Mouse (Mus musculus): ENCODE measurements around the gene Zfp235. TPM values are rescaled to one million over a fixed set of nuclear protein-coding genes. Genes with fewer than 3 reads are reported as not detected.

Gene Zfp235
- polyA plus RNA-seq, 1 experiment, result not detected

- Histone ChIP-seq H3K4me1 (ENCODE audit: control insufficient read depth) (no peaks in the 10 kb centered on the region), H3K36me3 (ENCODE audit: control insufficient read depth) (no peaks in the 10 kb centered on the region), H3K27me3 (ENCODE audit: control insufficient read depth) (no peaks in the 10 kb centered on the region), H3K4me3 (replicated peaks) (no peak overlapping the region), H3K9me3 (ENCODE audit: control insufficient read depth, low read length) (no peaks in the 10 kb centered on the region)
- TF ChIP-seq GATA1 (IDR thresholded peaks at IDR 0.05; ENCODE audit: low read length) (no peak), TAL1 (IDR thresholded peaks at IDR 0.05; ENCODE audit: low read length) (no peak)
Observed at GRCm38 (mm10) chr7:24188901-24189570, 55.1 kb downstream of the Zfp235 start.

DNA sequence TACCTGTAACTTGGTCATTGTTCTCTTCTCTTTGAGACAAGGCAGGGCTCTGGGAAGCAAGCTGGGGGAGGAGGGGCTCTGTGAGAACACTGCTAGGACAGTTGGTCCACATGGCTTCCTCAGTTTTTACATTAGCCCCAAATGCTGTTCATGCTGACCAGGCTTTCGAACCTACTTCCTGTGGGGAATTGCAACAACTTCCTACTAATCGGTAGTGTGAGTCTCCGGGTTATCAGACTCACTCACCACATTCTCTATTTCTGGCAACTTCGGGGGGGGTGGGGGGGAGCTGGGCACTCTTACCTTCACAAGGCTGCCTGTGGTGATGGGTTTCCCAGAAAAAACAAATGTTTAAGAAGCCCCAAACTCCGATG, 55.6 kb downstream of the Zfp235 start:
- no peak overlapping the region for H3K4me3 ChIP-seq (replicated peaks)
- H3K27me3 ChIP-seq (ENCODE audit: control insufficient read depth), result no peaks in the 10 kb centered on the region
- H3K4me1 ChIP-seq (ENCODE audit: control insufficient read depth), result no peaks in the 10 kb centered on the region
- H3K9me3 ChIP-seq (ENCODE audit: control insufficient read depth, low read length), result no peaks in the 10 kb centered on the region
- H3K36me3 ChIP-seq (ENCODE audit: control insufficient read depth), result no peaks in the 10 kb centered on the region
- no peak for TF ChIP-seq GATA1 (IDR thresholded peaks at IDR 0.05; ENCODE audit: low read length)
- no peak for TF ChIP-seq TAL1 (IDR thresholded peaks at IDR 0.05; ENCODE audit: low read length)

DNA sequence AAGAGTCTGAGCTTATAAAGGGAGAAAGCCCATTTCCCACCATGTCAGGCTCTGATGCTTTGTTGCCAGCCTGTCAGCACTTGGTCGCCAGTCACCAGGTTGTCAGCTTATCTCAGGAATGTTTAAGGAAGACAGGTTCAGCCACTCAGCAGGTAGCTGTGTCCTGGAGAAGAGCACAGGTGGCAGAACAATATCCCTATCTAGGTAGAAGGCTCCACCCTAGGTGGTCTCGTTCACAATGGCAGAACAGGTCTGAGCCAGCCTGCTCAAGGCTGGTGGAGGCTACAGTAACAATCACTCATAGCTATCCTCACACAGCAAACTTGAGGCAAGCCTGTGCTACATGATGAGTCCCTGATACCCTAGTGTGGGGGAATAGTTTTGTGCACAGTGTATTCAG, 57.4 kb downstream of the Zfp235 start:
- no peaks in the 10 kb centered on the region for H3K9me3 ChIP-seq (ENCODE audit: control insufficient read depth, low read length)
- no peaks in the 10 kb centered on the region for H3K27me3 ChIP-seq (ENCODE audit: control insufficient read depth)
- no peaks in the 10 kb centered on the region for H3K36me3 ChIP-seq (ENCODE audit: control insufficient read depth)
- no peak for TF ChIP-seq TAL1 (IDR thresholded peaks at IDR 0.05; ENCODE audit: low read length)
- TF ChIP-seq GATA1 (IDR thresholded peaks at IDR 0.05; ENCODE audit: low read length), result no peak
- H3K4me3 ChIP-seq (replicated peaks), result no peak overlapping the region
- no peaks in the 10 kb centered on the region for H3K4me1 ChIP-seq (ENCODE audit: control insufficient read depth)

Other genes with a start within 250 kb of the Zfp235 start
- not detected in 2 replicates for gene Vmn1r178, start 242.2 kb upstream of the Zfp235 start, polyA plus RNA-seq (2012)
- not detected in 2 replicates for gene Vmn1r179, start 207.2 kb upstream of the Zfp235 start, polyA plus RNA-seq (2012)
- gene Vmn1r180, start 183.5 kb upstream of the Zfp235 start, polyA plus RNA-seq (2012), result not detected in 2 replicates
- gene Vmn1r181, start 159.6 kb upstream of the Zfp235 start, polyA plus RNA-seq (2012), result not detected in 2 replicates
- 0.03 TPM in 1 of 2 replicates, not detected in the other for gene V1rd19, start 132.5 kb upstream of the Zfp235 start, polyA plus RNA-seq (2012)
- under 0.01 TPM in 2 replicates for gene Vmn1r183, start 80.9 kb upstream of the Zfp235 start, polyA plus RNA-seq (2012)
- gene Zfp180, start 52.2 kb upstream of the Zfp235 start, polyA plus RNA-seq (2012), result 0.80 and 0.83 TPM in 2 replicates
- 0.02 and 0.05 TPM in 2 replicates for gene Zfp112, start 21.9 kb upstream of the Zfp235 start, polyA plus RNA-seq (2012)
- not detected in 2 replicates for gene Zfp114, start 40.9 kb downstream of the Zfp235 start, polyA plus RNA-seq (2012)
- 0.01 TPM in 1 of 2 replicates, not detected in the other for gene Zfp111, start 77.3 kb downstream of the Zfp235 start, polyA plus RNA-seq (2012)
- gene Zfp109, start 103.4 kb downstream of the Zfp235 start, polyA plus RNA-seq (2012), result 0.02 TPM in 1 of 2 replicates, not detected in the other
- not detected in 2 replicates for gene Zfp108, start 120.6 kb downstream of the Zfp235 start, polyA plus RNA-seq (2012)
- gene Zfp93, start 136.3 kb downstream of the Zfp235 start, polyA plus RNA-seq (2012), result not detected in 2 replicates
- 0.12 TPM in 1 of 2 replicates, not detected in the other for gene Zfp61, start 167.1 kb downstream of the Zfp235 start, polyA plus RNA-seq (2012)
- 0.07 TPM in 1 of 2 replicates, not detected in the other for gene Zfp94, start 182.5 kb downstream of the Zfp235 start, polyA plus RNA-seq (2012)
- not detected in 2 replicates for gene Tescl, start 199.8 kb downstream of the Zfp235 start, polyA plus RNA-seq (2012)
- gene Lypd5, start 215.0 kb downstream of the Zfp235 start, polyA plus RNA-seq (2012), result 0.02 TPM in 1 of 2 replicates, not detected in the other
- gene Kcnn4, start 236.1 kb downstream of the Zfp235 start, polyA plus RNA-seq (2012), result 56.1 and 61.3 TPM in 2 replicates

Data from erythroblast, embryonic 14.5 days (primary cell).